Mouse (Mus musculus): ENCODE data around the gene Olfr631.
"Not testable (repeated sequence)": the region's sequence is repeated elsewhere in the genome, so short reads cannot be mapped to it uniquely, and the experiment has no call there.

Olfr631 gene

GRCm38 (mm10) chr7:103928525-103928924, at the start of gene Olfr631:
Gene Olfr631 (plus strand): TSS chr7:103928825.
- CTCF ChIA-PET = no interaction called here

DNA sequence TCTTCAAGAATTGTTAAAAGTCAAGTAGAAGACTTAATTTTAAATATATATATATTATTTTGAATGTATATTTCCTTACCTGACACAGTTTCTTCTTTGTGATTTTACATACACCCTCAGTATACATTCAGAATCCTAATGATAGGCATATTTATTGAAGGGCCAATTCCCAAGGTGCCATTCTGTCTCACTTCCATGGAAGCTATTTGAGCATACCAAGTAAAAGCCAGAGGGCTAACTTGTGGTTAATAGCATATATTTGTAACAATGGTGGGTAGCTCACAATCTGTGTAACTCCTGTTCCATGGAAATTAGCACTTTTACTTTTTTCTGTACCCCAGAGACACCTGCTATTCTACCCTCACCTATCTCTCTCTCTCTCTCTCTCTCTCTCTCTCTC, 42.5 kb upstream of the Olfr631 start, which contains the start of gene Olfr66:
TSS of gene Olfr66 (minus strand) at position 101 of the 400 bp plus-strand sequence.
- CTCF ChIA-PET = interaction anchor here (0.9 kb wide), 1 partner anchor 16 kb away, joined by 13 read pairs; no protein-coding TSS in a partner anchor

DNA sequence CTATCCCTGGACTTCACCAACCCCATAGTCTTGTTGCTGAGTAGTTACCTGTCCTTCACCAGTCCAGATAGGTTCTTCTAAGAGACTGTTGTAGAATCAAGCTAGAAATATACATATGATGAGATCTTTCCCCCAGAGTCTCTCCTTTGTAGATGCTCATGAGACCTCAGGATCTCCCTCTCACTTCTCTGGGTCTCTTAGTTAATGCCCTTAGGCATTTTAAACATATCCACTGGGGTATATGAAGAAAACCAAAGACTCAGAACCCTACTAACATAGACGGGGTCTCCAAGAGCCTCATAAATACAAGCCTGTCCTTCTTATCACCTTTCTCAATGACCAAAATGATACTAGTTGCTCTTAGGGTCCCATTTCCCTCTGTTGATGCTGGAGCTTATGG, 34.2 kb upstream of the Olfr631 start, which contains the start of gene Olfr64:
TSS of gene Olfr64 (minus strand) at position 101 of the 400 bp plus-strand sequence.
- CTCF ChIA-PET = interaction anchor here (1.0 kb wide), 1 partner anchor 155 kb away, joined by 3 read pairs; no protein-coding TSS in a partner anchor

DNA sequence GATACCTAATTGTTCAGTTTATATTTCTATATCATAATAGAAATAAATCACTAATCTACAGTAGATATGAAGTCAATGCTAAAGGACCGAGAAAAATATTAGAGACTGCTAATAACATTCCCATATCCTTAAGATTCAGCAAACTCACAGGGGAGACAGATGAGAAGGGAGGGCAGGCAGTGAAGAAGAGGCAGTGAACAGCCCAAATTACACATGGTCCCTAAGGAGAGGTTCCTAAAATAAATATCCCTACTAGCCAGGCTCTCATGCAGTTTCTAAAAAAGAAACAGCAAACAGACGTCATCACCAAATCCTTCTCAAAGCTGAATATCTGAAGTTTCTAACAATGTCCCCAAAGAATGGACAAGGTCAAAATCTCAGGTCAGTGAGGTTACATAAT, 25.4 kb upstream of the Olfr631 start, which contains the start of gene Olfr65:
TSS of gene Olfr65 (plus strand) at position 301 of the 400 bp plus-strand sequence.
- CTCF ChIA-PET = no interaction called here

DNA sequence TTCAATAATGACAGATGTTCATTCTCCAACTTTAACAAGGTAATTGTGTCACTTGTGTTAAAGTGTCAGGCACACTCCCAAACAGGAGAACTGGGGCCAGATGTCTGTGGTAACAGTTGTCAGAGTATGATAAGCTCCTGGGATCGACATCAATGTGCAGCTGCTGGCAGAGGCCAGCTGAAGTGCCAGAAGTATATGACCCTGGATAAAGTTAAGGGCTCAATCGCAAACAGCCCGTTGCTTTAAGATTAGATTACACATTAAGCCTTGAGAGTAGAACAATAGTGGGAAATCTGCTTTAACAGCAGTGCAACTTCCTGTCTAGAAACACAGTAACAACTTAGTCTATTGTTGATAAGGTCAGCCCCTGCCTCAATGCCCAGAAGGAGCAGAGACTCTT, 18.6 kb upstream of the Olfr631 start:
- CTCF ChIA-PET = no interaction called here

- CTCF ChIA-PET = no interaction called here
These were observed 15.6 kb upstream of the Olfr631 start for GRCm38 (mm10) chr7:103912969-103913511.

DNA sequence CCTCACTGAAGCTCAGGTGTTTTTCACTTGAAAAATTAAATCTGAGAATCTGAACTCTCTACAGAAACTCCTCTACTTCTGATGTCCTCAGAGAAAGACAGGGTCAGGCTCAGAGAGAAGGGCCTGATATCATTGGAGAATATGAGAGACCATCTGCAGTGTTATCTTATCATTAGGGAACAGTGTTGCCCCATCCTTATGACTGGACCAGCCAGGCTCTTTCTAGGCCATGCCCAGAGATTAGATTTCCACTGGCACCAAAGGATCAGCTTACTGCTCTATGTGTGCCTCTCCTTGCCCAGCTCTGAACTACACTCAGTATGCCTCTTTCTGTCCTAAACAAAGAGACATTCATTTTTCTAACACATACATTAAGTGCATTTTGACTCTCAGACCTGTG, 13.3 kb upstream of the Olfr631 start:
- CTCF ChIA-PET = interaction anchor here (0.6 kb wide), 1 partner anchor 77 kb away, joined by 3 read pairs; no protein-coding TSS in a partner anchor

DNA sequence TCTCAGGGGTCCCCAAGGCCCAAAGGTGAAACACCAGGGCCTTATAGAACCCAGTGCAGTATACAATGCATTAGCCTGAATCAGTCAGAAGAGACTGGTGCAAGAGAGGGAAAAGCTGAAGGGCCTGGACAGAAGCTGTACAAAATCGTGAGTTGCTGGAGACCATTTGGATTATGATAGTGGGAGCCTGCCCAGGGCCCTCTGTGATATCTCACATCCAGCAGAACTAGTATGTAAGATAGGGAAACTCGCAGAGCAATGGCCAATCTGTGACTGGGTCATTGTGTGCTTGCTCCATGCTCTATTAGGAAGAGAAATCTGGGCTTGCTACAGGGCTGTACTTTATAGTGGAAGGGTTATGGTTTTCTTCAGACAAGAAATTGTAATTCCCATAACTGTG, 5.6 kb downstream of the Olfr631 start, which contains the start of gene Olfr632:
TSS of gene Olfr632 (plus strand) at position 84 of the 400 bp plus-strand sequence.
- CTCF ChIA-PET = no interaction called here

- CTCF ChIA-PET = no interaction called here
These were observed 14.1 kb downstream of the Olfr631 start for GRCm38 (mm10) chr7:103942730-103943129.

DNA sequence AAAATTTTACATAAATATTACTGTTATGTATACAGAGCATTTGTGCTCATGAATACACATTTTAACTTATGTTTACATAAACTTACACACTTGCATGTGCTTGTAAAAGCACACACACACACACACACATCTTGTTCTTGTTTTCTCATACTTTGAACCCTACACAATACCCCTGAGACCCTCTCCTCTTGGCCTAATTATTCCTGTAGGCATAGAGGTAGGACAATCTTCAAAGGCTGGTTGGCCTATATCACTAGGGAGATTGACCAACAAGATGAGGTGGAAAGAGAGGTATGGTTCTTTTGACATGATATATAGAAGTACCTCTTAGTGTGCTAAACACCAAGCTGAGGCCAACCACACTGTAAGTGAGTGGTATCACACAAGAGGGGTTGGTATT, 15.5 kb downstream of the Olfr631 start, which contains the start of gene Olfr633:
TSS of gene Olfr633 (plus strand) at position 301 of the 400 bp plus-strand sequence.
- CTCF ChIA-PET = interaction anchor here (0.8 kb wide), 1 partner anchor 232 kb away, joined by 4 read pairs; no protein-coding TSS in a partner anchor

- CTCF ChIA-PET = not testable (repeated sequence)
These were observed 38.2 kb downstream of the Olfr631 start for GRCm38 (mm10) chr7:103966873-103967272.

- CTCF ChIA-PET = no interaction called here
These were observed 42.2 kb downstream of the Olfr631 start, which contains the start of gene Olfr635 for GRCm38 (mm10) chr7:103970852-103971251. Gene Olfr635 (plus strand): TSS chr7:103971152.

DNA sequence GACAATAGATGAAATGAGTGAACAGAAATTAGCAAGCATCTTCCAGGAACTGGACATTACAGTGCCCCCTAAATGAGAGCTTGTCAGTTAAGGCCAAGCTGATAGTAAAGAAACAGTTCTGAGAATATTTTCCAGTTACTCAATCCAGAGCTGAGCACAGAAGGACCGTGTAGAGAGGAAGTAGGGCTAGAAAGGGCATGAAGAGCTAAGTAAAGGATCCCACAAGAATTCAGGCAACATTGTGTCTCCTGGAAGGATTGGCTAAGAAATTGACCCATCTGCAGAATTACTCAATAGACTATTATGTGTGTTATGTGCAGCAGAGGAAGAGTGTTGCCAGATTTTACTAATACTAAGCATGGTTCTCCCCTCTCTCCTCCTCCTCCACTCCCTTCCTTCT, 43.2 kb downstream of the Olfr631 start:
- CTCF ChIA-PET = no interaction called here
